Mouse (Mus musculus) liver, embryonic 12.5 days (tissue): ENCODE results near the gene Slc26a10. TPM values are rescaled to one million over a fixed set of nuclear protein-coding genes. Genes with fewer than 3 reads are reported as not detected.
A peak's percentile ranks its signal among the peaks of the same experiment; 100 is the strongest.

ENCODE experiments used
- ATAC-seq: fragments of 200-750 bp; cut with Nextera tagmentation; 2 replicates; pipeline ENCODE4 v1.8.0; 2017; ENCODE audit warnings: moderate number of reproducible peaks, mild to moderate bottlenecking, moderate library complexity
- H3K27ac ChIP-seq: fragments of 300-500 bp; sonication (generic); 2 replicates; pipeline ENCODE4 v1.5.1; 2016; ENCODE audit warnings: mild to moderate bottlenecking
- H3K27me3 ChIP-seq: fragments of 300-500 bp; sonication (generic); replicated peaks from 2 replicates; pipeline ENCODE4 v1.6.1; 2016; ENCODE audit warnings: mild to moderate bottlenecking, moderate library complexity
- H3K36me3 ChIP-seq: fragments of 300-500 bp; sonication (generic); 2 replicates; pipeline ENCODE4 v1.6.1; 2016; ENCODE audit warnings: mild to moderate bottlenecking, moderate library complexity
- H3K4me1 ChIP-seq: fragments of 300-500 bp; sonication (generic); 2 replicates; pipeline ENCODE4 v1.6.1; 2016
- H3K4me2 ChIP-seq: fragments of 300-500 bp; sonication (generic); 2 replicates; pipeline ENCODE4 v1.6.1; 2016; ENCODE audit warnings: mild to moderate bottlenecking, moderate library complexity
- H3K4me3 ChIP-seq: fragments of 300-500 bp; sonication (generic); 2 replicates; pipeline ENCODE4 v1.5.1; 2016; ENCODE audit warnings: mild to moderate bottlenecking, moderate library complexity
- H3K9ac ChIP-seq: fragments of 300-500 bp; sonication (generic); 2 replicates; pipeline ENCODE4 v1.6.1; 2016; ENCODE audit warnings: mild to moderate bottlenecking, moderate library complexity
- H3K9me3 ChIP-seq: fragments of 300-500 bp; sonication (generic); replicated peaks from 2 replicates; pipeline ENCODE4 v1.6.1; 2016; ENCODE audit warnings: mild to moderate bottlenecking, moderate library complexity
- WGBS: fragments of 180-500 bp; shearing (Covaris S2); methylation state at CpG from one replicate; pipeline ENCODE4 v1.1.7; 2016; ENCODE audit not compliant: insufficient replicate concordance; 5-methylcytosine and 5-hydroxymethylcytosine counted together
- polyA plus RNA-seq: library from polyadenylated mRNA; unstranded; fragments of >200 nt; fragmentation: Nextera tagmentation; extraction: Ambion mirVana; gene quantifications from 2 replicates; pipeline ENCODE4 v1.2.1, GENCODE M21; 2016

Gene Slc26a10
- 3.0 and 3.6 TPM in 2 replicates for polyA plus RNA-seq

GRCm38 (mm10) chr10:127179871-127180694 lies at the start of gene Slc26a10:
Slc26a10 (minus strand) TSS chr10:127180645.
- Histone ChIP-seq H3K4me2 (peak within 1 kb of the TSS; percentile 56), H3K4me1 (peaks cover 57% of the 10 kb centered on the region), H3K4me3 (peak within 1 kb of the TSS; percentile 31), H3K9me3 (no peaks in the 10 kb centered on the region), H3K27ac (no peak within 1 kb of the TSS), H3K36me3 (peaks cover 4% of the 10 kb centered on the region; the same call in 1 of the 2 replicates), H3K27me3 (peaks cover 86% of the 10 kb centered on the region), H3K9ac (0 out of 2 replicates have a peak within 1 kb of the TSS, but pooled peaks have one; percentile 1)
- ATAC-seq, result no peak
- 5% methylated on average over 34 of the region's 34 CpGs for WGBS

GRCm38 (mm10) chr10:127228897-127229296 lies 48.5 kb upstream of the Slc26a10 start:
- H3K36me3 ChIP-seq, result no peaks in the 10 kb centered on the region
- 20% methylated on average over 4 of the region's 4 CpGs for WGBS
- no peaks in the 10 kb centered on the region for H3K9me3 ChIP-seq
- ATAC-seq, result peak; percentile 67
- H3K9ac ChIP-seq, result no peak overlapping the region
- H3K4me1 ChIP-seq, result peaks cover 26% of the 10 kb centered on the region
- no peak overlapping the region for H3K4me2 ChIP-seq
- peaks cover 51% of the 10 kb centered on the region for H3K27me3 ChIP-seq
- no peak overlapping the region for H3K4me3 ChIP-seq
- H3K27ac ChIP-seq, result no peak overlapping the region

GRCm38 (mm10) chr10:127227163-127227562 lies 46.7 kb upstream of the Slc26a10 start:
- H3K27ac ChIP-seq, result no peak overlapping the region
- peaks cover 31% of the 10 kb centered on the region for H3K4me1 ChIP-seq
- ATAC-seq, result no peak
- H3K9me3 ChIP-seq, result no peaks in the 10 kb centered on the region
- H3K9ac ChIP-seq, result no peak overlapping the region
- no peak overlapping the region for H3K4me3 ChIP-seq
- H3K4me2 ChIP-seq, result no peak overlapping the region
- H3K27me3 ChIP-seq, result peaks cover 50% of the 10 kb centered on the region
- no peaks in the 10 kb centered on the region for H3K36me3 ChIP-seq
- WGBS, result 65% methylated on average over 8 of the region's 8 CpGs

- peaks cover 45% of the 10 kb centered on the region for H3K27me3 ChIP-seq
- WGBS, result 56% methylated on average over 8 of the region's 8 CpGs
Measured at GRCm38 (mm10) chr10:127226318-127226895, 46.0 kb upstream of the Slc26a10 start.

GRCm38 (mm10) chr10:127225732-127226131 lies 45.3 kb upstream of the Slc26a10 start:
- H3K9me3 ChIP-seq, result no peaks in the 10 kb centered on the region
- no peak overlapping the region for H3K4me2 ChIP-seq
- H3K9ac ChIP-seq, result no peak overlapping the region
- ATAC-seq, result no peak
- no peak overlapping the region for H3K4me3 ChIP-seq
- peaks cover 24% of the 10 kb centered on the region for H3K4me1 ChIP-seq
- peaks cover 38% of the 10 kb centered on the region for H3K27me3 ChIP-seq
- 39% methylated on average over 10 of the region's 10 CpGs for WGBS
- no peaks in the 10 kb centered on the region for H3K36me3 ChIP-seq
- no peak overlapping the region for H3K27ac ChIP-seq

More at GRCm38 (mm10) chr10:127226318-127226895, 46.0 kb upstream of the Slc26a10 start:
- Histone ChIP-seq H3K36me3 (no peaks in the 10 kb centered on the region), H3K4me1 (peaks cover 31% of the 10 kb centered on the region), H3K9ac (no peak overlapping the region), H3K27ac (no peak overlapping the region), H3K9me3 (no peaks in the 10 kb centered on the region), H3K4me2 (no peak overlapping the region), H3K4me3 (no peak overlapping the region)
- no peak for ATAC-seq

GRCm38 (mm10) chr10:127225213-127225612 lies 44.8 kb upstream of the Slc26a10 start:
- H3K4me2 ChIP-seq, result no peak overlapping the region
- H3K36me3 ChIP-seq, result no peaks in the 10 kb centered on the region
- no peak overlapping the region for H3K4me3 ChIP-seq
- WGBS, result 67% methylated on average over 6 of the region's 6 CpGs
- no peak for ATAC-seq
- peaks cover 33% of the 10 kb centered on the region for H3K27me3 ChIP-seq
- H3K27ac ChIP-seq, result no peak overlapping the region
- H3K9me3 ChIP-seq, result no peaks in the 10 kb centered on the region
- H3K4me1 ChIP-seq, result peaks cover 19% of the 10 kb centered on the region
- no peak overlapping the region for H3K9ac ChIP-seq

- Histone ChIP-seq H3K4me1 (peaks cover 31% of the 10 kb centered on the region), H3K36me3 (no peaks in the 10 kb centered on the region), H3K9ac (no peak overlapping the region), H3K27ac (no peak overlapping the region), H3K9me3 (no peaks in the 10 kb centered on the region), H3K4me2 (no peak overlapping the region), H3K4me3 (no peak overlapping the region), H3K27me3 (0 out of 2 replicates have a peak, but pooled peaks cover 3% of the 10 kb centered on the region)
- ATAC-seq, result no peak
- WGBS, result 71% methylated on average over 2 of the region's 2 CpGs
Measured at GRCm38 (mm10) chr10:127218339-127218738, 37.9 kb upstream of the Slc26a10 start.

- H3K4me1 ChIP-seq, result peaks cover 32% of the 10 kb centered on the region
- no peak overlapping the region for H3K9ac ChIP-seq
- ATAC-seq, result no peak
- H3K27me3 ChIP-seq, result no peaks in the 10 kb centered on the region
- H3K27ac ChIP-seq, result no peak overlapping the region
- no peak overlapping the region for H3K4me3 ChIP-seq
- no peaks in the 10 kb centered on the region for H3K9me3 ChIP-seq
- H3K4me2 ChIP-seq, result no peak overlapping the region
- no peaks in the 10 kb centered on the region for H3K36me3 ChIP-seq
Measured at GRCm38 (mm10) chr10:127217177-127217576, 36.7 kb upstream of the Slc26a10 start.

GRCm38 (mm10) chr10:127216456-127216855 lies 36.0 kb upstream of the Slc26a10 start:
- no peak for ATAC-seq
- Histone ChIP-seq H3K9ac (no peak overlapping the region), H3K4me2 (no peak overlapping the region), H3K4me3 (no peak overlapping the region), H3K9me3 (no peaks in the 10 kb centered on the region), H3K27ac (no peak overlapping the region), H3K36me3 (no peaks in the 10 kb centered on the region), H3K27me3 (no peaks in the 10 kb centered on the region), H3K4me1 (peaks cover 34% of the 10 kb centered on the region)
- WGBS, result 88% methylated on average over 11 of the region's 11 CpGs

- Histone ChIP-seq H3K4me1 (peaks cover 48% of the 10 kb centered on the region), H3K4me2 (no peak overlapping the region), H3K27ac (peak overlapping the region; percentile 23; the same call in 1 of the 2 replicates), H3K36me3 (peaks cover 5% of the 10 kb centered on the region; the same call in 1 of the 2 replicates), H3K9me3 (no peaks in the 10 kb centered on the region), H3K4me3 (no peak overlapping the region), H3K9ac (no peak overlapping the region), H3K27me3 (no peaks in the 10 kb centered on the region)
- WGBS, result 42% methylated on average over 1 of the region's 1 CpGs
- ATAC-seq, result no peak
Measured at GRCm38 (mm10) chr10:127214422-127214803, 34.0 kb upstream of the Slc26a10 start.

- Histone ChIP-seq H3K9me3 (no peaks in the 10 kb centered on the region), H3K9ac (no peak overlapping the region), H3K36me3 (peaks cover 9% of the 10 kb centered on the region), H3K4me1 (peaks cover 54% of the 10 kb centered on the region), H3K27ac (peak overlapping the region; percentile 23; the same call in 1 of the 2 replicates), H3K4me3 (no peak overlapping the region), H3K27me3 (no peaks in the 10 kb centered on the region), H3K4me2 (no peak overlapping the region)
- 78% methylated on average over 13 of the region's 13 CpGs for WGBS
- no peak for ATAC-seq
Measured at GRCm38 (mm10) chr10:127213704-127214421, 33.4 kb upstream of the Slc26a10 start.

GRCm38 (mm10) chr10:127213272-127213671 lies 32.8 kb upstream of the Slc26a10 start:
- ATAC-seq, result no peak
- H3K4me3 ChIP-seq, result no peak overlapping the region
- no peak overlapping the region for H3K9ac ChIP-seq
- no peaks in the 10 kb centered on the region for H3K27me3 ChIP-seq
- no peak overlapping the region for H3K27ac ChIP-seq
- 88% methylated on average over 8 of the region's 8 CpGs for WGBS
- H3K9me3 ChIP-seq, result no peaks in the 10 kb centered on the region
- peaks cover 59% of the 10 kb centered on the region for H3K4me1 ChIP-seq
- H3K4me2 ChIP-seq, result no peak overlapping the region
- H3K36me3 ChIP-seq, result peaks cover 15% of the 10 kb centered on the region
